In the genomic region with DNA sequence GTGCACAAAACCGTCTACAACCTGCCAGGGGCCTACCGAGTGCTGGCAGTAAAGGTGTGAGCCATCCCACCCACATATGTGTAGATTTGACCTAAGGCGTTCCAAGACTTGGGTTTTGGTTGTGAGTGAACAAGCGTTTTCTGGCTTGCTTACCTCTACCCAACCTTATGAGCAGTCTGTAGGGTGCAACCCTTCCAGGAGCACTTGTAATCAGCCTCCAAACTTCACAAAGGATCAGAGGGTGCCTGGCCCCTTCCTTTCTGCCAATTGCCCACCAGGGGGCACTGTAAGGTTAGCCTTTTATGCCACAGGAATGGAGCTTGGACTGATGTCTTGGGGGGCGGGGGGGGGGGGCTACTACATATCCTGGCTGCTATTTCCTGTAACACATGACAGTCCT, we compare ENCODE assay signal across 9 mouse cellular contexts. TPM values are rescaled to one million over a fixed set of nuclear protein-coding genes. Genes with fewer than 3 reads are reported as not detected.
DNase-seq lines count a peak whose midpoint lies in the region; ATAC-seq and TF ChIP-seq lines count a peak whose summit lies in the region.
"Had no signal": no experiment of that assay in that cellular context is flagged by ENCODE, and none has a peak within 500 bp of the region (broad histone marks: within the 10 kb centered on the region; RNA-seq: fewer than 3 reads in every experiment).

No protein-coding gene starts in this region.

- H3K27ac ChIP-seq in bone marrow macrophage, adult 2 months (ENCODE audit: insufficient read depth, low read depth, low read length) = no peak overlapping the region
- no peak overlapping the region for H3K27ac ChIP-seq in liver, embryonic 11.5 days (ENCODE audit: low read depth, low read length)
- H3K27ac ChIP-seq in neural tube, embryonic 12.5 days = no peak overlapping the region
- H3K27ac ChIP-seq: embryonic facial prominence, embryonic 15.5 days had no signal

- H3K4me1 ChIP-seq in bone marrow macrophage, adult 2 months (ENCODE audit: control insufficient read depth, insufficient read depth, low read length) = no peaks in the 10 kb centered on the region
- H3K4me1 ChIP-seq in liver, embryonic 11.5 days (replicated peaks; ENCODE audit: control insufficient read depth, insufficient read depth, low read length) = no peaks in the 10 kb centered on the region
- H3K4me1 ChIP-seq in neural tube, embryonic 12.5 days = no peaks in the 10 kb centered on the region; the same call in 1 of the 2 replicates

- H3K9ac ChIP-seq in liver, embryonic 11.5 days (ENCODE audit: low read depth, low read length) = no peak overlapping the region
- no peak overlapping the region for H3K9ac ChIP-seq in neural tube, embryonic 12.5 days
- H3K9ac ChIP-seq: embryonic facial prominence, embryonic 15.5 days had no signal

- peak; percentile 63 for TF ChIP-seq CTCF in bone marrow macrophage, adult 2 months (IDR thresholded peaks at IDR 0.05; ENCODE audit: low read depth, low read length)

- no peaks in the 10 kb centered on the region for H3K27me3 ChIP-seq in liver, embryonic 11.5 days (replicated peaks; ENCODE audit: control insufficient read depth, insufficient read depth, low read length)
- H3K27me3 ChIP-seq in neural tube, embryonic 12.5 days (replicated peaks) = no peaks in the 10 kb centered on the region
- H3K27me3 ChIP-seq: embryonic facial prominence, embryonic 15.5 days had no signal

- H3K9me3 ChIP-seq in liver, embryonic 11.5 days (ENCODE audit: control insufficient read depth, low read length) = no peaks in the 10 kb centered on the region
- no peaks in the 10 kb centered on the region for H3K9me3 ChIP-seq in neural tube, embryonic 12.5 days
- H3K9me3 ChIP-seq: embryonic facial prominence, embryonic 15.5 days had no signal

- intact Hi-C loops in left cerebral cortex, postnatal 4 days (cut with DNase I) = loop anchor here (5.0 kb wide), 2 partner anchors 178 to 234 kb away; no protein-coding TSS in a partner anchor

- H3K36me3 ChIP-seq in liver, embryonic 11.5 days (ENCODE audit: control insufficient read depth, insufficient read depth, low read length) = peaks cover 34% of the 10 kb centered on the region
- H3K36me3 ChIP-seq in neural tube, embryonic 12.5 days = peaks cover 45% of the 10 kb centered on the region

- peak; percentile 41; the same call in 1 of the 2 replicates for ATAC-seq in liver, embryonic 11.5 days (replicated peaks; ENCODE audit: low FRiP score)
- ATAC-seq in neural tube, embryonic 12.5 days (ENCODE audit: low FRiP score, low read depth) = 0 out of 2 replicates have a peak, but pooled peaks have one; percentile 56

- WGBS in liver, embryonic 11.5 days = 48% methylated on average over 5 of the region's 5 CpGs
- 60% methylated on average over 5 of the region's 5 CpGs for WGBS in neural tube, embryonic 12.5 days

- H3K4me2 ChIP-seq in liver, embryonic 11.5 days = no peak overlapping the region
- no peak overlapping the region for H3K4me2 ChIP-seq in neural tube, embryonic 12.5 days (replicated peaks)
- H3K4me2 ChIP-seq: embryonic facial prominence, embryonic 15.5 days had no signal

- H3K4me3 ChIP-seq in bone marrow macrophage, adult 2 months (ENCODE audit: insufficient read depth, low read length) = no peak overlapping the region
- H3K4me3 ChIP-seq in liver, embryonic 11.5 days (ENCODE audit: low read depth, low read length) = no peak overlapping the region
- no peak overlapping the region for H3K4me3 ChIP-seq in neural tube, embryonic 12.5 days
- H3K4me3 ChIP-seq: embryonic facial prominence, embryonic 15.5 days had no signal

- DNase-seq in left cerebral cortex, postnatal 4 days = peak; percentile 54
- no peak for DNase-seq in left cerebral cortex, adult 18-20 months (ENCODE audit: low spot score in 2 of 2)
- peak; percentile 63 for DNase-seq in heart, postnatal 4 days
- DNase-seq in liver, embryonic 11.5 days (ENCODE audit: low spot score) = no peak
- DNase-seq in adrenal gland, postnatal 4 days (ENCODE audit: low spot score in 2 of 2) = no peak
- DNase-seq in gastrocnemius, adult 8-10 months (ENCODE audit: low spot score in 2 of 2) = no peak

- TF ChIP-seq POLR2A in bone marrow macrophage, adult 2 months (IDR thresholded peaks at IDR 0.05; ENCODE audit: borderline replicate concordance, low read depth, low read length) = no peak

RNA-seq across cellular contexts. Expression of gene Padi6, which starts 18.6 kb away (rescaled TPM):
- total RNA-seq in left cerebral cortex, postnatal 4 days (2021) = 1 to 10 TPM in 1 of 2 experiments, under 1 TPM in 1; 0.42 to 1.4 TPM
- under 1 TPM in 1 of 2 experiments, not detected in 1; 0.66 TPM for total RNA-seq in left cerebral cortex, adult 18-20 months (2021)
- not detected in 2 replicates for polyA plus RNA-seq in bone marrow macrophage, adult 2 months (2012; ENCODE audit: insufficient read depth, insufficient read length, missing spikeins)
- total RNA-seq in heart, postnatal 4 days (2021) = not detected
- not detected in 2 replicates for polyA plus RNA-seq in liver, embryonic 11.5 days (2014; fragmentation: Nextera tagmentation; extraction: Ambion mirVana)
- polyA plus RNA-seq in neural tube, embryonic 12.5 days (2016; fragmentation: Nextera tagmentation; extraction: Ambion mirVana) = not detected in 2 replicates
- under 1 TPM in 1 of 2 experiments, not detected in 1; 0.73 TPM for total RNA-seq in adrenal gland, postnatal 4 days (2021)
- not detected for total RNA-seq in gastrocnemius, adult 8-10 months (2022)
- polyA plus RNA-seq: embryonic facial prominence, embryonic 15.5 days had no signal

RNA-seq across cellular contexts. Expression of gene Rcc2, which starts 23.5 kb away (rescaled TPM):
- 10 to 100 TPM; 59.4 to 63.3 TPM for total RNA-seq in left cerebral cortex, postnatal 4 days (2021)
- total RNA-seq in left cerebral cortex, adult 18-20 months (2021) = 10 to 100 TPM; 89.8 to 94.3 TPM
- polyA plus RNA-seq in bone marrow macrophage, adult 2 months (2012; ENCODE audit: insufficient read depth, insufficient read length, missing spikeins) = 57.1 and 63.4 TPM in 2 replicates
- 10 to 100 TPM; 38.2 to 38.5 TPM for total RNA-seq in heart, postnatal 4 days (2021)
- 66.7 and 74.5 TPM in 2 replicates for polyA plus RNA-seq in liver, embryonic 11.5 days (2014; fragmentation: Nextera tagmentation; extraction: Ambion mirVana)
- 99.9 and 106 TPM in 2 replicates for polyA plus RNA-seq in neural tube, embryonic 12.5 days (2016; fragmentation: Nextera tagmentation; extraction: Ambion mirVana)
- total RNA-seq in adrenal gland, postnatal 4 days (2021) = 100 to 1,000 TPM in 1 of 2 experiments, 10 to 100 TPM in 1; 98.2 to 106 TPM
- 1 to 10 TPM; 6.0 to 7.8 (median 6.4) TPM for total RNA-seq in gastrocnemius, adult 8-10 months (2022)

RNA-seq across cellular contexts. Expression of gene Padi4, which starts 50.2 kb away (rescaled TPM):
- not detected for total RNA-seq in left cerebral cortex, postnatal 4 days (2021)
- total RNA-seq in left cerebral cortex, adult 18-20 months (2021) = not detected
- 6.3 and 8.1 TPM in 2 replicates for polyA plus RNA-seq in bone marrow macrophage, adult 2 months (2012; ENCODE audit: insufficient read depth, insufficient read length, missing spikeins)
- under 1 TPM; 0.63 to 0.74 TPM for total RNA-seq in heart, postnatal 4 days (2021)
- polyA plus RNA-seq in liver, embryonic 11.5 days (2014; fragmentation: Nextera tagmentation; extraction: Ambion mirVana) = 0.32 and 0.34 TPM in 2 replicates
- 0.18 and 0.22 TPM in 2 replicates for polyA plus RNA-seq in neural tube, embryonic 12.5 days (2016; fragmentation: Nextera tagmentation; extraction: Ambion mirVana)
- 1 to 10 TPM; 1.4 to 2.7 TPM for total RNA-seq in adrenal gland, postnatal 4 days (2021)
- not detected for total RNA-seq in gastrocnemius, adult 8-10 months (2022)

RNA-seq across cellular contexts. Expression of gene Arhgef10l, which starts 58.0 kb away (rescaled TPM):
- 10 to 100 TPM; 50.6 to 52.0 TPM for total RNA-seq in left cerebral cortex, postnatal 4 days (2021)
- total RNA-seq in left cerebral cortex, adult 18-20 months (2021) = 10 to 100 TPM; 56.0 to 60.5 TPM
- 71.0 and 85.4 TPM in 2 replicates for polyA plus RNA-seq in bone marrow macrophage, adult 2 months (2012; ENCODE audit: insufficient read depth, insufficient read length, missing spikeins)
- total RNA-seq in heart, postnatal 4 days (2021) = 10 to 100 TPM; 45.9 to 46.7 TPM
- 5.0 and 6.7 TPM in 2 replicates for polyA plus RNA-seq in liver, embryonic 11.5 days (2014; fragmentation: Nextera tagmentation; extraction: Ambion mirVana)
- polyA plus RNA-seq in neural tube, embryonic 12.5 days (2016; fragmentation: Nextera tagmentation; extraction: Ambion mirVana) = 35.8 and 38.8 TPM in 2 replicates
- total RNA-seq in adrenal gland, postnatal 4 days (2021) = 10 to 100 TPM; 30.2 to 37.8 TPM
- 10 to 100 TPM; 50.0 to 66.3 (median 54.8) TPM for total RNA-seq in gastrocnemius, adult 8-10 months (2022)

Comparison
In these comparisons a context has a peak if more than half of its experiments do, and no peak if none do; other contexts are left out.
1. DNase-seq: peak in left cerebral cortex, postnatal 4 days (single experiment) and heart, postnatal 4 days (single experiment); none in left cerebral cortex, adult 18-20 months (0 of 2), liver, embryonic 11.5 days (single experiment), adrenal gland, postnatal 4 days (0 of 2) and gastrocnemius, adult 8-10 months (0 of 2).
2. RNA of gene Rcc2, which starts 23.5 kb away (total RNA-seq): 98.2 to 106 TPM in adrenal gland, postnatal 4 days, 89.8 to 94.3 TPM in left cerebral cortex, adult 18-20 months, 59.4 to 63.3 TPM in left cerebral cortex, postnatal 4 days and 38.2 to 38.5 TPM in heart, postnatal 4 days; 6.0 to 7.8 TPM in gastrocnemius, adult 8-10 months; every median in the first group is over 4 times any median in the second.